Mouse (Mus musculus): ENCODE measurements around the gene Mei1. TPM values are rescaled to one million over a fixed set of nuclear protein-coding genes. Genes with fewer than 3 reads are reported as not detected.

The Mei1 gene
- polyA plus RNA-seq (2016; fragmentation: Nextera tagmentation; extraction: Ambion mirVana), result not detected in 2 replicates

GRCm38 (mm10) chr15:82069898-82070297 is at the start of gene Mei1:
Gene Mei1 (plus strand): TSS chr15:82069996.
- peaks cover 60% of the 10 kb centered on the region for H3K27me3 ChIP-seq (ENCODE audit: low read depth, poor library complexity, severe bottlenecking)
- 23% methylated on average over 40 of the region's 40 CpGs for WGBS
- peak; percentile 43 for DNase-seq (ENCODE audit: low spot score)
- no peaks in the 10 kb centered on the region for H3K36me3 ChIP-seq
- no peak within 1 kb of the TSS for H3K27ac ChIP-seq
- peaks cover 7% of the 10 kb centered on the region for H3K4me1 ChIP-seq
- no peaks in the 10 kb centered on the region for H3K9me3 ChIP-seq (replicated peaks)
- H3K4me3 ChIP-seq, result peak within 1 kb of the TSS; percentile 34

- 94% methylated on average over 13 of the region's 13 CpGs for WGBS
- no peak overlapping the region for H3K27ac ChIP-seq
- no peak overlapping the region for H3K4me3 ChIP-seq
- H3K9me3 ChIP-seq (replicated peaks), result no peaks in the 10 kb centered on the region
- no peak for DNase-seq (ENCODE audit: low spot score)
- H3K36me3 ChIP-seq, result peaks cover 92% of the 10 kb centered on the region
- H3K4me1 ChIP-seq, result no peaks in the 10 kb centered on the region
- H3K27me3 ChIP-seq (ENCODE audit: low read depth, poor library complexity, severe bottlenecking), result no peaks in the 10 kb centered on the region
Observed at GRCm38 (mm10) chr15:82022535-82023088, 47.2 kb upstream of the Mei1 start.

GRCm38 (mm10) chr15:82023965-82024635 is 45.7 kb upstream of the Mei1 start:
- Histone ChIP-seq H3K36me3 (peaks cover 100% of the 10 kb centered on the region), H3K27me3 (ENCODE audit: low read depth, poor library complexity, severe bottlenecking) (no peaks in the 10 kb centered on the region), H3K9me3 (replicated peaks) (no peaks in the 10 kb centered on the region), H3K4me3 (no peak overlapping the region), H3K4me1 (no peaks in the 10 kb centered on the region), H3K27ac (no peak overlapping the region)
- 93% methylated on average over 6 of the region's 6 CpGs for WGBS
- no peak for DNase-seq (ENCODE audit: low spot score)

GRCm38 (mm10) chr15:82027276-82027675 is 42.5 kb upstream of the Mei1 start:
- no peaks in the 10 kb centered on the region for H3K9me3 ChIP-seq (replicated peaks)
- H3K27me3 ChIP-seq (ENCODE audit: low read depth, poor library complexity, severe bottlenecking), result no peaks in the 10 kb centered on the region
- 94% methylated on average over 7 of the region's 7 CpGs for WGBS
- DNase-seq (ENCODE audit: low spot score), result no peak
- no peaks in the 10 kb centered on the region for H3K4me1 ChIP-seq
- H3K27ac ChIP-seq, result no peak overlapping the region
- peaks cover 100% of the 10 kb centered on the region for H3K36me3 ChIP-seq
- no peak overlapping the region for H3K4me3 ChIP-seq

GRCm38 (mm10) chr15:82027726-82028125 is 42.1 kb upstream of the Mei1 start:
- H3K9me3 ChIP-seq (replicated peaks), result no peaks in the 10 kb centered on the region
- H3K27me3 ChIP-seq (ENCODE audit: low read depth, poor library complexity, severe bottlenecking), result no peaks in the 10 kb centered on the region
- H3K36me3 ChIP-seq, result peaks cover 100% of the 10 kb centered on the region
- no peak overlapping the region for H3K4me3 ChIP-seq
- WGBS, result 93% methylated on average over 7 of the region's 7 CpGs
- no peak for DNase-seq (ENCODE audit: low spot score)
- H3K27ac ChIP-seq, result no peak overlapping the region
- no peaks in the 10 kb centered on the region for H3K4me1 ChIP-seq

GRCm38 (mm10) chr15:82032386-82032785 is 37.4 kb upstream of the Mei1 start:
- Histone ChIP-seq H3K36me3 (peaks cover 96% of the 10 kb centered on the region), H3K4me1 (no peaks in the 10 kb centered on the region), H3K27me3 (ENCODE audit: low read depth, poor library complexity, severe bottlenecking) (no peaks in the 10 kb centered on the region), H3K9me3 (replicated peaks) (no peaks in the 10 kb centered on the region), H3K4me3 (no peak overlapping the region), H3K27ac (no peak overlapping the region)
- WGBS, result 87% methylated on average over 7 of the region's 7 CpGs
- no peak for DNase-seq (ENCODE audit: low spot score)

GRCm38 (mm10) chr15:82033762-82034161 is 36.0 kb upstream of the Mei1 start, which contains the start of gene Desi1:
Gene Desi1 (minus strand): TSS chr15:82033862.
- no peak within 1 kb of the TSS for H3K4me3 ChIP-seq
- no peaks in the 10 kb centered on the region for H3K4me1 ChIP-seq
- peaks cover 96% of the 10 kb centered on the region for H3K36me3 ChIP-seq
- WGBS, result 94% methylated on average over 4 of the region's 4 CpGs
- H3K27ac ChIP-seq, result no peak within 1 kb of the TSS
- no peaks in the 10 kb centered on the region for H3K9me3 ChIP-seq (replicated peaks)
- no peaks in the 10 kb centered on the region for H3K27me3 ChIP-seq (ENCODE audit: low read depth, poor library complexity, severe bottlenecking)
- DNase-seq (ENCODE audit: low spot score), result no peak

GRCm38 (mm10) chr15:82035904-82036689 is 33.7 kb upstream of the Mei1 start:
- no peak overlapping the region for H3K27ac ChIP-seq
- no peak for DNase-seq (ENCODE audit: low spot score)
- H3K36me3 ChIP-seq, result peaks cover 96% of the 10 kb centered on the region
- H3K27me3 ChIP-seq (ENCODE audit: low read depth, poor library complexity, severe bottlenecking), result no peaks in the 10 kb centered on the region
- H3K4me3 ChIP-seq, result no peak overlapping the region
- 88% methylated on average over 12 of the region's 12 CpGs for WGBS
- no peaks in the 10 kb centered on the region for H3K9me3 ChIP-seq (replicated peaks)
- H3K4me1 ChIP-seq, result no peaks in the 10 kb centered on the region

GRCm38 (mm10) chr15:82040650-82041049 is 29.1 kb upstream of the Mei1 start:
- H3K36me3 ChIP-seq, result peaks cover 80% of the 10 kb centered on the region
- H3K4me1 ChIP-seq, result peaks cover 3% of the 10 kb centered on the region
- H3K27me3 ChIP-seq (ENCODE audit: low read depth, poor library complexity, severe bottlenecking), result no peaks in the 10 kb centered on the region
- no peak overlapping the region for H3K4me3 ChIP-seq
- no peaks in the 10 kb centered on the region for H3K9me3 ChIP-seq (replicated peaks)
- DNase-seq (ENCODE audit: low spot score), result peak; percentile 54
- no peak overlapping the region for H3K27ac ChIP-seq
- 98% methylated on average over 1 of the region's 1 CpGs for WGBS

- Histone ChIP-seq H3K4me3 (no peak overlapping the region), H3K9me3 (replicated peaks) (no peaks in the 10 kb centered on the region), H3K4me1 (peaks cover 15% of the 10 kb centered on the region), H3K36me3 (peaks cover 45% of the 10 kb centered on the region), H3K27ac (no peak overlapping the region), H3K27me3 (ENCODE audit: low read depth, poor library complexity, severe bottlenecking) (no peaks in the 10 kb centered on the region)
- whole genome bisulfite sequencing, result 97% methylated on average over 7 of the region's 7 CpGs
- no peak for DNase-seq (ENCODE audit: low spot score)
Observed at GRCm38 (mm10) chr15:82044166-82044784, 25.5 kb upstream of the Mei1 start.

GRCm38 (mm10) chr15:82046246-82046891 is 23.4 kb upstream of the Mei1 start:
- H3K36me3 ChIP-seq, result peaks cover 26% of the 10 kb centered on the region
- H3K27ac ChIP-seq, result peak overlapping the region; percentile 95
- peak overlapping the region; percentile 100 for H3K4me3 ChIP-seq
- peak; percentile 37 for DNase-seq (ENCODE audit: low spot score)
- 5% methylated on average over 26 of the region's 26 CpGs for WGBS
- H3K9me3 ChIP-seq (replicated peaks), result no peaks in the 10 kb centered on the region
- H3K27me3 ChIP-seq (ENCODE audit: low read depth, poor library complexity, severe bottlenecking), result no peaks in the 10 kb centered on the region
- H3K4me1 ChIP-seq, result peaks cover 15% of the 10 kb centered on the region

GRCm38 (mm10) chr15:82047080-82047883 is 22.5 kb upstream of the Mei1 start, which contains the start of gene Snu13:
Gene Snu13 (minus strand): TSS chr15:82047598.
- Histone ChIP-seq H3K27ac (peak within 1 kb of the TSS; percentile 95), H3K27me3 (ENCODE audit: low read depth, poor library complexity, severe bottlenecking) (no peaks in the 10 kb centered on the region), H3K4me1 (peaks cover 15% of the 10 kb centered on the region), H3K9me3 (replicated peaks) (no peaks in the 10 kb centered on the region), H3K4me3 (peak within 1 kb of the TSS; percentile 100), H3K36me3 (peaks cover 24% of the 10 kb centered on the region)
- WGBS, result under 1% methylated on average over 74 of the region's 74 CpGs
- peak; percentile 96 for DNase-seq (ENCODE audit: low spot score)

Measured in limb, embryonic 10.5 days (tissue).